Mouse (Mus musculus) ES-Bruce4 (cell line): ENCODE measurements around the gene Hes6. TPM values are rescaled to one million over a fixed set of nuclear protein-coding genes. Genes with fewer than 3 reads are reported as not detected.

Source experiments
- H3K27ac ChIP-seq: 2 replicates; pipeline ENCODE4 v1.5.1; 2012; ENCODE audit warnings: low read length, inconsistent platforms; ENCODE audit not compliant: insufficient read depth
- H3K27me3 ChIP-seq: 2 replicates; pipeline ENCODE4 v1.6.1; 2012; ENCODE audit warnings: mild to moderate bottlenecking, low read length, inconsistent platforms; ENCODE audit not compliant: control insufficient read depth, poor library complexity, insufficient read depth, severe bottlenecking
- H3K36me3 ChIP-seq: 2 replicates; pipeline ENCODE4 v1.6.1; 2012; ENCODE audit warnings: inconsistent platforms, mild to moderate bottlenecking, low read length, moderate library complexity; ENCODE audit not compliant: control insufficient read depth, poor library complexity, insufficient read depth, severe bottlenecking
- H3K4me1 ChIP-seq: one replicate; pipeline ENCODE4 v1.8.1; 2011; ENCODE audit warnings: low read length; ENCODE audit not compliant: control insufficient read depth, insufficient read depth
- H3K4me3 ChIP-seq: 2 replicates; pipeline ENCODE4 v1.5.1; 2011; ENCODE audit warnings: low read depth, mild to moderate bottlenecking, low read length
- H3K9ac ChIP-seq: 2 replicates; pipeline ENCODE4 v1.6.1; 2012; ENCODE audit warnings: low read depth, mild to moderate bottlenecking, inconsistent platforms; ENCODE audit not compliant: poor library complexity, severe bottlenecking
- H3K9me3 ChIP-seq: replicated peaks from 2 replicates; pipeline ENCODE4 v1.6.1; 2012; ENCODE audit warnings: mild to moderate bottlenecking, low read length, inconsistent platforms; ENCODE audit not compliant: control insufficient read depth, poor library complexity, insufficient read depth, severe bottlenecking
- CTCF ChIP-seq: IDR thresholded peaks from one replicate; pipeline ENCODE4 v1.8.1; 2011; ENCODE audit warnings: low read depth, low read length
- EP300 ChIP-seq: IDR thresholded peaks from 2 replicates; pipeline ENCODE4 v1.6.1; 2011; ENCODE audit warnings: low read depth, low read length; ENCODE audit not compliant: insufficient read depth
- POLR2A ChIP-seq: IDR thresholded peaks from one replicate; pipeline ENCODE4 v1.8.1; 2011; ENCODE audit warnings: low read length; ENCODE audit not compliant: insufficient read depth
- polyA plus RNA-seq: library from polyadenylated mRNA; stranded (reverse); fragments of >200 nt; gene quantifications from 2 replicates; pipeline ENCODE4 v1.2.4, GENCODE M21; 2011; ENCODE audit warnings: low read depth; ENCODE audit not compliant: missing spikeins, insufficient read depth, insufficient read length

Gene Hes6
- polyA plus RNA-seq, 1 experiment, result 13.0 TPM

GRCm38 (mm10) chr1:91458223-91458861, 44.5 kb upstream of the Hes6 start:
- no peak overlapping the region for H3K27ac ChIP-seq
- TF ChIP-seq CTCF, result no peak

GRCm38 (mm10) chr1:91457698-91458097, 43.9 kb upstream of the Hes6 start:
- Histone ChIP-seq H3K4me3 (no peak overlapping the region), H3K36me3 (no peaks in the 10 kb centered on the region), H3K4me1 (no peaks in the 10 kb centered on the region), H3K27me3 (no peaks in the 10 kb centered on the region), H3K9me3 (no peaks in the 10 kb centered on the region), H3K9ac (no peak overlapping the region), H3K27ac (no peak overlapping the region)
- TF ChIP-seq CTCF (no peak), POLR2A (no peak), EP300 (no peak)

More at GRCm38 (mm10) chr1:91458223-91458861, 44.5 kb upstream of the Hes6 start:
- H3K4me1 ChIP-seq, result no peaks in the 10 kb centered on the region
- no peaks in the 10 kb centered on the region for H3K9me3 ChIP-seq
- no peaks in the 10 kb centered on the region for H3K36me3 ChIP-seq
- H3K4me3 ChIP-seq, result peak overlapping the region; percentile 62
- H3K27me3 ChIP-seq, result no peaks in the 10 kb centered on the region
- H3K9ac ChIP-seq, result no peak overlapping the region

- Histone ChIP-seq H3K27ac (no peak overlapping the region), H3K9ac (no peak overlapping the region), H3K9me3 (no peaks in the 10 kb centered on the region), H3K4me1 (no peaks in the 10 kb centered on the region), H3K4me3 (no peak overlapping the region), H3K27me3 (no peaks in the 10 kb centered on the region), H3K36me3 (no peaks in the 10 kb centered on the region)
- TF ChIP-seq CTCF, result no peak
- TF ChIP-seq EP300, result no peak
- TF ChIP-seq POLR2A, result no peak
Observed at GRCm38 (mm10) chr1:91457116-91457515, 43.3 kb upstream of the Hes6 start.

DNA sequence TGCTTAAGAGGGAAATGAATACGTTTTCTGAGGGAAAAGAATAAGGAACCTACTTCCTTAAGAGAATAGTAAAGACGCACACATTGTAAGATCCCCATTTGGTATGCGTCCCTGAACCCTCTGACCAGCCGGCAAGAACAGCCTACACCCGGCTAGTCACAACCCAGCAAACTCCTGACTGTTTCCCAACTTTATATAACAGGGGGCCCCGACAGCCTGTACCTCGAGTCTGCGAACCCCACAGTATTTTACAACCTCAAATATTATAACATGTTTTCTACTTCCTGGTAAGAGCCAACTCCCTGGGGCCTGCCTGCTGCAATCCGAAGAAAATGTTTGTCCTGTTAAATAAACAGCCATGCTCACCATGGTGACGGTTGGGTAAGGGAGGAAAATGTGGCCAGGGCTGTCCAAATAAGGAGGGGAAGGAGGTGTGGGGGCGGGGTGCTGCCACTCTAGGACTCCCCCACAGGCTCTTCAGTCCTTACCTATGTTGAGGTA, 42.5 kb upstream of the Hes6 start:
- H3K9ac ChIP-seq, result no peak overlapping the region
- no peaks in the 10 kb centered on the region for H3K4me1 ChIP-seq
- H3K27ac ChIP-seq, result no peak overlapping the region
- H3K36me3 ChIP-seq, result no peaks in the 10 kb centered on the region
- H3K27me3 ChIP-seq, result no peaks in the 10 kb centered on the region
- TF ChIP-seq EP300 (no peak), CTCF (no peak), POLR2A (no peak)
- no peaks in the 10 kb centered on the region for H3K9me3 ChIP-seq
- H3K4me3 ChIP-seq, result no peak overlapping the region

DNA sequence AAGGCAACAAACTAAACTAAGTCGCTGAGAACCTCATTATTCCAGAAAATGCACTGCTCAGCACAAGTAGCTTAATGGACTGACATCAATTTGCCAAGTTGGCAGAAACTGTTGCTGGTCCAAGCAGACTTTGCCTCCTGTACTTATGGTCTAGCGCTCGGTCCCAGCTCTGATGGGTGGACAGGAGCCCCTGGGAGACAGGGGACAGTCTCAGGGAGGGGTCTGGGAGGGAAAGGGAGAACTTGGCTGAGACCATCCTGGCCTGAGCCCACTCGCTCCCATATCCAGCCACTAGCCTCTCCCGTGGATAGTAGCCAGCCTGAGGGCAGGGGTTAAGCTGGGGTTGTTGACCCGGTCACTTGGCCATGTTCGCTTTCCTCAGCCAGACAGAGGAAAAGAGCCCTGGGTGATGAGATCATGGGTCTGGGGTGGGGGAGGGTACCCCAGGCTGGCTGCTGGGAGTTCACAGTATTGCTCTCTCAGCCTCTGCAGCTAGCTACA, 41.9 kb upstream of the Hes6 start:
- H3K27ac ChIP-seq, result no peak overlapping the region
- H3K9me3 ChIP-seq, result no peaks in the 10 kb centered on the region
- H3K4me3 ChIP-seq, result no peak overlapping the region
- no peaks in the 10 kb centered on the region for H3K27me3 ChIP-seq
- no peak overlapping the region for H3K9ac ChIP-seq
- no peaks in the 10 kb centered on the region for H3K36me3 ChIP-seq
- no peak for TF ChIP-seq EP300
- TF ChIP-seq POLR2A, result no peak
- TF ChIP-seq CTCF, result no peak
- H3K4me1 ChIP-seq, result no peaks in the 10 kb centered on the region

GRCm38 (mm10) chr1:91454927-91455326, 41.1 kb upstream of the Hes6 start:
- H3K4me3 ChIP-seq, result no peak overlapping the region
- H3K4me1 ChIP-seq, result no peaks in the 10 kb centered on the region
- no peaks in the 10 kb centered on the region for H3K9me3 ChIP-seq
- TF ChIP-seq CTCF (no peak), EP300 (no peak), POLR2A (no peak)
- H3K27ac ChIP-seq, result no peak overlapping the region
- no peaks in the 10 kb centered on the region for H3K27me3 ChIP-seq
- no peaks in the 10 kb centered on the region for H3K36me3 ChIP-seq
- H3K9ac ChIP-seq, result no peak overlapping the region
